Mouse (Mus musculus) urinary bladder, postnatal 14 days (tissue): Measurements from ENCODE around the gene Tm2d3.
A peak's percentile ranks its signal among the peaks of the same experiment; 100 is the strongest.

Experiments
- DNase-seq: peaks from one replicate; pipeline ENCODE4 v3.0.0; 2021; ENCODE audit warnings: low spot score

The Tm2d3 gene

DNA sequence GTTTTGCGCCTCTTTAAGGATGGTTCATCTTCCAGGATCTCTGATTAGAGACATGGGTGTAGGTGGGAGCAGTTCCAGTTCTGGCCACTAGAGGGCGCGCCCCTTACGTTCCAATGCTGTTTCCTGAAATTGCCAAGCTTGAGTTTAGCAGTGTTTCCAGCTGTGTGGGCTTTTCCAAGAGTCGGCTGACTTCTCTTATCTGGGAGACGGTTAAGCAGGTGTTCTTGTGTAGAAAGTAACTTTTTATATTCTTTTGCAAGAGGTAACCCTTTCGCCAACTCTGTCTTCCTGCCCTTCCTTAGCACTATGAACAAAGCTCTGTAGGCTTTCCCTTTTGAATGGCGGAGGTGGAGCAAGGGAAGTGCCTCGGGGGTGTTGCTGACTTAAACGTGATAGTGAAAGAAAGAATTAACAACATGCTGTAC, 13.9 kb downstream of the Tm2d3 start:
- peak; percentile 74 for DNase-seq

DNA sequence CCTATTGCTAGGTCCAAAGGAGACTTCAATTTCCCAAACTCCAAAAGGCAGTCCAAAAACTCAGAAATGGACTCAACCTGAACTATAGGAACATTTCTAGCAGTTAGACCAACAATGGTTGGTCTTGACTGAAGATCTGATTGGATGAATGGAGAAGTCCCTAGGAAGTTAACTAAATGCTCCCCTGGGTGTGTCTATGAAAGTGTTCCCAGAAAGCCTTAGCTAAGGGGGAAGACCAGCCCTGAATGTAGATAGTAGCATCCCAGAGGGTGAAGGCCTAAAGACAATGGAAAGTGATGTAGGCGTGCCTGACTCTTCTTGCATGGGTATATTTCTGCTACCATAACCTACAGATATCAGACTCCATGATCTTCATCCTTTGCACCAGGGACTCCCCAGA, 17.5 kb downstream of the Tm2d3 start:
- no peak for DNase-seq

DNA sequence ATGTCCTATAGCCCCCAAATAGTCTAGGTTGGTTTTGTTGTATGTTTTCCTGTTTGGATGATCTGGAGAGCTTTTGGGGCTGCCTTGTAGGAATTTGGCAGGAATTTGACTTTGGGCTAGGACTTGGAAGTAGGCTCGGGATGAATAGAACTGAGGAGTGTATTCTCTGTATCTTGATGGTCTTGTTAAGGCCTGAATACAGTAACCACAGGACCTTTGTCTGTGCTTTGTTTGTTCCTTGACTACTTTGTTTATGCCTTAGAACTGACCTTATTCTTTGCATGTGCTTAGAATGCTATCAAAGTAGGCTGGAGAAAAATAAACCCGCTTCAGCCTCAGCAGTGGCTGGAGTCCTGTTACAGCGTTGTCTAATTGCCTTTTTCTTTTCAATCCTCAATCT, 19.3 kb downstream of the Tm2d3 start:
- no peak for DNase-seq

DNA sequence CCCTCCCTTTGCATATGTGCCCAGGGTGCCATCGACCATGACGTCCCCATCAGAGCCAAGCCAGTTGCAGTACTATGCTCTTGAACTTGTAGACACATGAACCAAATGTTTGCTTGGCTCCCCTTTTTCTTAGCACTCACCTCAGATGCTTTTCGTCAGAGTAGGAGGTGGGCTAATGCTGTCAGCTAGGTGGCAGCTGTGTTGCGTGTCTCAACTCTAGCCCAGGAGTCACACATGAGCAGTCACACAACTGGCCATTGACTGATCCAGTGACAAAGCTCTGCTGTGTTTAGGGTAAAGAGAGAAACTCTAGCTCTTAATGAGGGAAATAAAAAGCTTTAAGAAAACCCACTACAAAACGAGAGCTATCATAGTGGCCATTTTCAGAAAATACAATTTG, 22.8 kb downstream of the Tm2d3 start:
- no peak for DNase-seq

DNA sequence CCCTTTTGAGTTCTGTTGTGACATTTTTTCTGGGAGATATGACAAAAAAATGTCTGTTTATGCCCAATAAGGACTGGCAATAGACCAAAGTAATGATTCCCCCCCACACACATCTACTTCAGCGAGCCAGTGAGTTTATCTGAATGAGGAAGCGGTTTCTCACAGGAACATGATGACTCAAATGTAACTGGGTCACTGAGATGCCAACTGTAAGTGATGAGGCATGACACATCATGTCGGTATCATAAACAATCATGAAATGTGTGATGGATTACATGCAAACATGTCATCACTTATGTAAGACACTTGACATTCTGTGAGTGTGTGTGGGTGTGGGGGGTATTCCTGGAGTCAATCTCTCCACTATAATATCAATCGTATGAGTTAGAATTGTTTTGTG, 23.3 kb downstream of the Tm2d3 start:
- no peak for DNase-seq

DNA sequence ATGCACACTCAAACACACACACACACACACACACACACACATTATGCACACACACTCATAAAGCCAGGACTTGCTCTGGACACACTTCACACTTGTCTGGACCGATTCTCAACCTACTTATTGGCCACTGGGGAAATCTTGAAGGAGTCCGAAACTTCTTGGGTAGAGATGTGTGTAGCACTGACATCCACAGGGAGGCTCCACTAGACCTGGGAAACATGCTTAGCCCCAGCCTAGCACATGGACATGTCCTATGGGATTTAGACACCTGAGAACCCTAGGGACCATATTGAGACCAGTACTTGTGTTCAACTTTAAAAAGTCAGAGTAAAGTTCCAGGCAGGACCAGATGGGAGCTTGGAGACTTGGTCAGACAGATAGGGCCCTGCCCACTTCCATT, 43.1 kb downstream of the Tm2d3 start:
- DNase-seq = no peak

DNA sequence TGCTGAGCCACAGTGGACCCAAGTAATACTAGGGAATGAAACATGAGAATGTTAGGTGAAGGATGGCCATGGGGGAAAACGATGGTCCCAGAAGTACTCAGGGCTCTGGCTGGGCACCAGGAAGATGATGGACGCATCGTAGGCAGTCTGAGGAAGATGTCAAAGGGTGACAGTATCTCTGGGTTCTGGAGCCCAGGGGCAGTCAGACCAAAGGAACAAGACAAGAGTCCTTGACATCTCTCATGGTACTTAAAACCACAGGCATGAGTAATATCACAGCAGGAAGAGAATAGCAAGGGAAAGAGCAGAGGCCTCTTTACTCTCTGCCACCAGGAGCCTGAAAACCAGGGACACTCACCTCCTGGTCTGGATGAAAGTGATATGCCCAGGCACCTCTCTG, 44.3 kb downstream of the Tm2d3 start:
- DNase-seq = no peak

DNA sequence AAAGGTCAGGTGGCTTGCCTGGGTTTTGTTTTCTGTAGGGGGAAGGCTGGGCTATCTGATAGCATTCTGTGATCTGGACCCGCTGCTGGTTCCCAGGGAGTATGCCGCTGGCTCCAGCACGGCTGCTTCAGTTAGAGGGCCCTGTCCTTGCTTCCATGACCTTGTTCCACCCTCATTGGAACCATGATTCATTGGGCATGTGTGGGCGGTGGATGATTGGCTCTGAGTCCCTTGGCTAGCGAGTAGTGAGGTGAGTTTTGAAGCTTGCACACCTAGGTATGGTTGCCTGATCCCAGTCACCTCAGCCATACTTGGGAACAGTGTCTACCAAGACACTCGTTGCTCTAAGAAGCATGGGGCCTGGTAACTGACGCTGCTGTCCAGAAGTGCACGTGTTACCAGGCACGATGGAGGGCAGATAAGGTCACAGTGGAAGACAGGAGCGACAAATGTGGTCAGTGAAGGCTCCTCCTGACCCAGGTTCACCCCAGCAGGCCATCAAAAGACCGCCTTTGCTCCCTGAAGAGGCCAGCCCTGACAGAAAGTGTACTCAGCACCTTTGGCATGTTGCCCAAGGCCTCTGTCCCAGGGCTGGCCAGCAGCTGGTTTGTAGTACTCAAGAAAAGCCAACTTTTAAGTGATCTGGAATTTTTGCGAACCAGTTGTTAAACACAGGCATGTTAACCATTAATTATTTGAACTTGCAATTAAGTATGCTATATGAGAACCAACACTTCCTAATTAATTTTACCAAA, 46.5 kb downstream of the Tm2d3 start:
- DNase-seq = peak; percentile 23

GRCm38 (mm10) chr7:65742857-65743256, 51.9 kb downstream of the Tm2d3 start:
- DNase-seq = no peak

- no peak for DNase-seq
Measured at GRCm38 (mm10) chr7:65747990-65748955, 57.3 kb downstream of the Tm2d3 start.
